ENCODE assay signal across 28 mouse cellular contexts in genomic region chrX:134621685-134622084, GRCm38 (mm10).
"Had no signal": no experiment of that assay in that cellular context is flagged by ENCODE, and none has a peak within 500 bp of the region (broad histone marks: within the 10 kb centered on the region; RNA-seq: fewer than 3 reads in every experiment).

No protein-coding gene starts in this region.

- DNase-seq: gastrocnemius, adult 2 months; gastrocnemius, postnatal 14 days; gastrocnemius, postnatal 36 days; heart, adult 11 months; heart, adult 2 months; heart, postnatal 14 days; heart, postnatal 36 days; kidney, adult 11 months; kidney, adult 2 months; kidney, adult 9 months; kidney, postnatal 14 days; kidney, postnatal 36 days; layer of hippocampus, adult 9-11 months; layer of hippocampus, postnatal 36 days; left cerebral cortex, postnatal 4 days had no signal

- H3K9ac ChIP-seq: heart, embryonic 13.5 days; heart, embryonic 15.5 days; hindbrain, embryonic 13.5 days; hindbrain, embryonic 15.5 days; kidney, embryonic 15.5 days; limb, embryonic 13.5 days; limb, embryonic 15.5 days; liver, embryonic 12.5 days; liver, embryonic 14.5 days had no signal

- H3K4me2 ChIP-seq: heart, embryonic 11.5 days; heart, embryonic 13.5 days; heart, embryonic 15.5 days; hindbrain, embryonic 13.5 days; hindbrain, embryonic 15.5 days; kidney, embryonic 15.5 days; limb, embryonic 13.5 days; limb, embryonic 15.5 days; liver, embryonic 12.5 days had no signal

- H3K27ac ChIP-seq: gastrocnemius, adult 2 months; heart, adult 2 months; heart, embryonic 13.5 days; heart, embryonic 15.5 days; hindbrain, embryonic 13.5 days; hindbrain, embryonic 15.5 days; hindbrain, postnatal 0 days; kidney, embryonic 15.5 days; kidney, postnatal 0 days; limb, embryonic 13.5 days; limb, embryonic 15.5 days; liver, embryonic 12.5 days; liver, embryonic 14.5 days had no signal

- ATAC-seq: hindbrain, postnatal 0 days; intestine, embryonic 16.5 days; liver, embryonic 12.5 days had no signal

- H3K9me3 ChIP-seq: heart, embryonic 13.5 days; heart, embryonic 15.5 days; hindbrain, embryonic 13.5 days; hindbrain, embryonic 15.5 days; kidney, embryonic 15.5 days; limb, embryonic 13.5 days; limb, embryonic 15.5 days; liver, embryonic 12.5 days had no signal

- H3K27me3 ChIP-seq: heart, embryonic 13.5 days; heart, embryonic 15.5 days; hindbrain, embryonic 15.5 days had no signal

- H3K4me1 ChIP-seq: heart, embryonic 13.5 days; heart, embryonic 15.5 days; kidney, embryonic 15.5 days; limb, embryonic 13.5 days; limb, embryonic 15.5 days; liver, embryonic 12.5 days had no signal

- H3K4me3 ChIP-seq: gastrocnemius, adult 2 months; heart, adult 2 months; heart, embryonic 13.5 days; heart, embryonic 15.5 days; hindbrain, embryonic 13.5 days; hindbrain, embryonic 15.5 days; kidney, embryonic 15.5 days; limb, embryonic 13.5 days; limb, embryonic 15.5 days; liver, embryonic 12.5 days had no signal

- H3K36me3 ChIP-seq: heart, embryonic 13.5 days; heart, embryonic 15.5 days; hindbrain, embryonic 13.5 days; hindbrain, embryonic 15.5 days; kidney, embryonic 15.5 days; limb, embryonic 13.5 days; limb, embryonic 15.5 days; liver, embryonic 12.5 days had no signal
